Mouse (Mus musculus): Measurements from ENCODE around the gene 2610021A01Rik. TPM values are rescaled to one million over a fixed set of nuclear protein-coding genes. Genes with fewer than 3 reads are reported as not detected.
"Not testable (repeated sequence)": the region's sequence is repeated elsewhere in the genome, so short reads cannot be mapped to it uniquely, and the experiment has no call there.

2610021A01Rik gene
- total RNA-seq (2014; rRNA removed; ENCODE audit: low replicate concordance) = 1.4 and 5.0 TPM in 2 replicates
- 3.7 and 4.5 TPM in 2 replicates for polyA plus RNA-seq (2015; fragmentation: Nextera tagmentation; extraction: Ambion mirVana)

GRCm38 (mm10) chr7:41599034-41599813, at the start of gene 2610021A01Rik:
Gene 2610021A01Rik, plus strand, starts transcription at chr7:41599230.
- TF ChIP-seq CTCF (IDR thresholded peaks at IDR 0.05; ENCODE audit: low read depth) (no peak), EP300 (IDR thresholded peaks at IDR 0.05; ENCODE audit: low read depth) (no peak)
- Histone ChIP-seq H3K9ac (replicated peaks; ENCODE audit: low read depth, low read length) (peak within 1 kb of the TSS; percentile 61), H3K27ac (ENCODE audit: low read depth) (peak within 1 kb of the TSS; percentile 56), H3K9me3 (replicated peaks; ENCODE audit: control insufficient read depth, low read length) (no peaks in the 10 kb centered on the region), H3K4me3 (ENCODE audit: low read depth, low read length) (peak within 1 kb of the TSS; percentile 66), H3K36me3 (replicated peaks; ENCODE audit: control insufficient read depth, insufficient read depth, low read length) (no peaks in the 10 kb centered on the region), H3K4me1 (ENCODE audit: control insufficient read depth, insufficient read depth) (no peaks in the 10 kb centered on the region), H3K27me3 (ENCODE audit: control insufficient read depth, insufficient read depth, low read length) (no peaks in the 10 kb centered on the region), H3K4me2 (ENCODE audit: low read depth, low read length) (peak within 1 kb of the TSS; percentile 79)
- DNase-seq (ENCODE audit: low spot score) (peak; percentile 89), ATAC-seq (ENCODE audit: insufficient read depth, low read depth) (peak; percentile 99)
- WGBS = under 1% methylated on average over 41 of the region's 41 CpGs

- H3K36me3 ChIP-seq (replicated peaks; ENCODE audit: control insufficient read depth, insufficient read depth, low read length) = no peaks in the 10 kb centered on the region
- WGBS = 62% methylated on average over 8 of the region's 8 CpGs
- ATAC-seq (ENCODE audit: insufficient read depth, low read depth) (no peak), DNase-seq (ENCODE audit: low spot score) (no peak)
- no peak overlapping the region for H3K9ac ChIP-seq (replicated peaks; ENCODE audit: low read depth, low read length)
- no peak overlapping the region for H3K4me2 ChIP-seq (ENCODE audit: low read depth, low read length)
- no peak overlapping the region for H3K4me3 ChIP-seq (ENCODE audit: low read depth, low read length)
- H3K4me1 ChIP-seq (ENCODE audit: control insufficient read depth, insufficient read depth) = no peaks in the 10 kb centered on the region
- no peaks in the 10 kb centered on the region for H3K27me3 ChIP-seq (ENCODE audit: control insufficient read depth, insufficient read depth, low read length)
- no peak overlapping the region for H3K27ac ChIP-seq (ENCODE audit: low read depth)
- 0 out of 2 replicates have a peak, but pooled peaks cover 4% of the 10 kb centered on the region for H3K9me3 ChIP-seq (replicated peaks; ENCODE audit: control insufficient read depth, low read length)
- TF ChIP-seq CTCF (IDR thresholded peaks at IDR 0.05; ENCODE audit: low read depth) (no peak), EP300 (IDR thresholded peaks at IDR 0.05; ENCODE audit: low read depth) (no peak)
Measured at GRCm38 (mm10) chr7:41560681-41561080, 38.3 kb upstream of the 2610021A01Rik start.

GRCm38 (mm10) chr7:41573562-41573961, 25.5 kb upstream of the 2610021A01Rik start, which contains the start of gene Gm6871:
Gene Gm6871, minus strand, starts transcription at chr7:41573662.
- not testable (repeated sequence) for H3K4me3 ChIP-seq (ENCODE audit: low read depth, low read length); H3K36me3 ChIP-seq (replicated peaks; ENCODE audit: control insufficient read depth, insufficient read depth, low read length); H3K9ac ChIP-seq (replicated peaks; ENCODE audit: low read depth, low read length); H3K27me3 ChIP-seq (ENCODE audit: control insufficient read depth, insufficient read depth, low read length); H3K4me1 ChIP-seq (ENCODE audit: control insufficient read depth, insufficient read depth); ATAC-seq (ENCODE audit: insufficient read depth, low read depth); H3K4me2 ChIP-seq (ENCODE audit: low read depth, low read length); DNase-seq (ENCODE audit: low spot score); H3K27ac ChIP-seq (ENCODE audit: low read depth); H3K9me3 ChIP-seq (replicated peaks; ENCODE audit: control insufficient read depth, low read length)
- WGBS = 76% methylated on average over 6 of the region's 6 CpGs

- ATAC-seq (ENCODE audit: insufficient read depth, low read depth) = no peak
- WGBS = 78% methylated on average over 2 of the region's 2 CpGs
- H3K27me3 ChIP-seq (ENCODE audit: control insufficient read depth, insufficient read depth, low read length) = no peaks in the 10 kb centered on the region
- H3K4me1 ChIP-seq (ENCODE audit: control insufficient read depth, insufficient read depth) = no peaks in the 10 kb centered on the region
- no peak for TF ChIP-seq CTCF (IDR thresholded peaks at IDR 0.05; ENCODE audit: low read depth)
- no peak for TF ChIP-seq EP300 (IDR thresholded peaks at IDR 0.05; ENCODE audit: low read depth)
- no peak overlapping the region for H3K4me3 ChIP-seq (ENCODE audit: low read depth, low read length)
- H3K4me2 ChIP-seq (ENCODE audit: low read depth, low read length) = no peak overlapping the region
- no peak for DNase-seq (ENCODE audit: low spot score)
- no peaks in the 10 kb centered on the region for H3K9me3 ChIP-seq (replicated peaks; ENCODE audit: control insufficient read depth, low read length)
- H3K9ac ChIP-seq (replicated peaks; ENCODE audit: low read depth, low read length) = no peak overlapping the region
- no peak overlapping the region for H3K27ac ChIP-seq (ENCODE audit: low read depth)
- H3K36me3 ChIP-seq (replicated peaks; ENCODE audit: control insufficient read depth, insufficient read depth, low read length) = no peaks in the 10 kb centered on the region
Measured at GRCm38 (mm10) chr7:41577956-41578355, 21.1 kb upstream of the 2610021A01Rik start.

- TF ChIP-seq EP300 (IDR thresholded peaks at IDR 0.05; ENCODE audit: low read depth) (no peak), CTCF (IDR thresholded peaks at IDR 0.05; ENCODE audit: low read depth) (no peak)
- Histone ChIP-seq H3K9me3 (replicated peaks; ENCODE audit: control insufficient read depth, low read length) (0 out of 2 replicates have a peak, but pooled peaks cover 1% of the 10 kb centered on the region), H3K27ac (ENCODE audit: low read depth) (no peak overlapping the region), H3K9ac (replicated peaks; ENCODE audit: low read depth, low read length) (no peak overlapping the region), H3K4me2 (ENCODE audit: low read depth, low read length) (no peak overlapping the region), H3K4me1 (ENCODE audit: control insufficient read depth, insufficient read depth) (no peaks in the 10 kb centered on the region), H3K36me3 (replicated peaks; ENCODE audit: control insufficient read depth, insufficient read depth, low read length) (no peaks in the 10 kb centered on the region), H3K27me3 (ENCODE audit: control insufficient read depth, insufficient read depth, low read length) (no peaks in the 10 kb centered on the region), H3K4me3 (ENCODE audit: low read depth, low read length) (no peak overlapping the region)
- ATAC-seq (ENCODE audit: insufficient read depth, low read depth) (no peak), DNase-seq (ENCODE audit: low spot score) (no peak)
Measured at GRCm38 (mm10) chr7:41582028-41582427, 17.0 kb upstream of the 2610021A01Rik start.

- H3K4me3 ChIP-seq (ENCODE audit: low read depth, low read length); H3K27me3 ChIP-seq (ENCODE audit: control insufficient read depth, insufficient read depth, low read length); H3K27ac ChIP-seq (ENCODE audit: low read depth); H3K9me3 ChIP-seq (replicated peaks; ENCODE audit: control insufficient read depth, low read length); H3K4me1 ChIP-seq (ENCODE audit: control insufficient read depth, insufficient read depth); H3K9ac ChIP-seq (replicated peaks; ENCODE audit: low read depth, low read length); H3K4me2 ChIP-seq (ENCODE audit: low read depth, low read length); DNase-seq (ENCODE audit: low spot score); ATAC-seq (ENCODE audit: insufficient read depth, low read depth); H3K36me3 ChIP-seq (replicated peaks; ENCODE audit: control insufficient read depth, insufficient read depth, low read length): not testable (repeated sequence)
Measured at GRCm38 (mm10) chr7:41587831-41588230, 11.2 kb upstream of the 2610021A01Rik start.
